Mouse (Mus musculus) G1E (cell line): Measurements from ENCODE around the gene B3galt1.

ENCODE experiments used
- CTCF ChIP-seq: IDR thresholded peaks from 2 replicates; pipeline ENCODE4 v1.5.1; 2012; ENCODE audit warnings: low read depth, low read length, inconsistent platforms, mixed read lengths
- TAL1 ChIP-seq: conservative IDR thresholded peaks from 2 replicates; pipeline ENCODE4 v1.6.1; 2012; ENCODE audit warnings: low read depth, low read length, inconsistent platforms, mixed read lengths

DNA sequence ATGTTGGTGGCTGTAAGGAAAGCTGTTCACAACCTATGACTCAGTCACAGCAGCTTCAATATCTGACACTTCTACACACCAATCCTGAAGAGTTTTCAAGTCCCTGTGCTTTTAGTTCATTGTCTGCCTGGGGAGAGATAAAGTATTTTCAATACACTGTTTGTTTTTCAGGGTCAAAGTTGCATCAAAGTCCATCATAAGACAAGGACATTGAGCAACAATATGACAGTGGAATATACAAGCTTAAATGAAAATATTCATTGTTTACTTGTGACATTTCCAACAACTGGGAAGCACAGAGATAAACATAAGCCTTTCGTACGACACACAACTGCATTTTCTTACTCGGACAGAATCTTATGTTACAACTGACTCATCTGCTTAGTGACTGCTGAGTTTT lies 417.9 kb downstream of the B3galt1 start:
- no peak for TF ChIP-seq TAL1
- TF ChIP-seq CTCF: no peak
